Mouse (Mus musculus) hindbrain, embryonic 11.5 days (tissue): ENCODE results near the gene Fam3b. TPM values are rescaled to one million over a fixed set of nuclear protein-coding genes. Genes with fewer than 3 reads are reported as not detected.

Experiments
- ATAC-seq: fragments of 200-750 bp; cut with Nextera tagmentation; 2 replicates; pipeline ENCODE4 v1.8.0; 2017; ENCODE audit warnings: mild to moderate bottlenecking, moderate TSS enrichment, moderate library complexity; ENCODE audit not compliant: low FRiP score
- DNase-seq: peaks from one replicate; pipeline ENCODE4 v3.0.0-alpha.2; 2015; ENCODE audit warnings: low spot score
- H3K27ac ChIP-seq: fragments of 300-500 bp; sonication (generic); 2 replicates; pipeline ENCODE4 v1.5.1; 2014; ENCODE audit warnings: mild to moderate bottlenecking, low read depth, low read length
- H3K27me3 ChIP-seq: fragments of 300-500 bp; sonication (generic); 2 replicates; pipeline ENCODE4 v1.6.1; 2014; ENCODE audit warnings: mild to moderate bottlenecking, low read length, moderate library complexity, mixed read lengths; ENCODE audit not compliant: control insufficient read depth, insufficient read depth
- H3K36me3 ChIP-seq: fragments of 300-500 bp; sonication (generic); 2 replicates; pipeline ENCODE4 v1.6.1; 2014; ENCODE audit warnings: mild to moderate bottlenecking, low read length, moderate library complexity, mixed read lengths; ENCODE audit not compliant: control insufficient read depth, insufficient read depth
- H3K4me1 ChIP-seq: fragments of 300-500 bp; sonication (generic); replicated peaks from 2 replicates; pipeline ENCODE4 v1.6.1; 2014; ENCODE audit warnings: low read length, mixed read lengths; ENCODE audit not compliant: control insufficient read depth, insufficient read depth
- H3K4me2 ChIP-seq: fragments of 300-500 bp; sonication (generic); replicated peaks from 2 replicates; pipeline ENCODE4 v1.6.1; 2014; ENCODE audit warnings: mild to moderate bottlenecking, low read depth, low read length
- H3K4me3 ChIP-seq: fragments of 300-500 bp; sonication (generic); 2 replicates; pipeline ENCODE4 v1.5.1; 2014; ENCODE audit warnings: low read depth, low read length
- H3K9ac ChIP-seq: fragments of 300-500 bp; sonication (generic); 2 replicates; pipeline ENCODE4 v1.6.1; 2014; ENCODE audit warnings: low read depth, low read length
- H3K9me3 ChIP-seq: fragments of 300-500 bp; sonication (generic); 2 replicates; pipeline ENCODE4 v1.6.1; 2016; ENCODE audit warnings: low read length; ENCODE audit not compliant: control insufficient read depth
- WGBS: fragments of 180-500 bp; shearing (Covaris S2); extraction: QIAGEN DNeasy Blood & Tissue Kit; methylation state at CpG from one replicate; pipeline ENCODE4 v1.1.7; 2014; 5-methylcytosine and 5-hydroxymethylcytosine counted together
- polyA plus RNA-seq: library from polyadenylated mRNA; unstranded; fragments of >200 nt; fragmentation: Nextera tagmentation; extraction: Ambion mirVana; gene quantifications from 2 replicates; pipeline ENCODE4 v1.2.1, GENCODE M21; 2014

The Fam3b gene
- polyA plus RNA-seq, 1 experiment from 2014 or later = not detected

DNA sequence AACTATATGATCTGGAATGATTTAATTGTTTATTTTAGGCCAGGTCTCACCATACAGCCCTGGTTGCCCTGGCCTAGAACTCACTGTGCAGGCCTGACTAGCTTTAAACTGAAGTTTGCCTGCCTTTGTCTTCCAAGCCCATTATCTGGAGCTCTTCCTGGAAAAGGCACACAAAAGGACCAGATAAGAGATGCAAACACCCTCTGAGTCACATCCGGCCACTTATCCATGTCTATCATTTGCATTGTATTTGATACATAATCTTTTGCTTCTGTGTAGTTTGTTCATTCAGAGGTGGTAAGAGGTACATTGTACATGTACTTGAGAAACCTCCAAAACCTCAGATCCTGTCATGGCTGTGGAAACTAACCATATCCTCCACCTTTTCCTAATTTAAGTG lies 91.0 kb downstream of the Fam3b start:
- no peak overlapping the region for H3K27ac ChIP-seq
- H3K9me3 ChIP-seq = no peaks in the 10 kb centered on the region
- no peak overlapping the region for H3K9ac ChIP-seq
- no peaks in the 10 kb centered on the region for H3K4me1 ChIP-seq
- DNase-seq (no peak), ATAC-seq (no peak)
- no peak overlapping the region for H3K4me2 ChIP-seq
- WGBS = 81% methylated on average over 1 of the region's 1 CpGs
- H3K36me3 ChIP-seq = no peaks in the 10 kb centered on the region
- no peak overlapping the region for H3K4me3 ChIP-seq
- H3K27me3 ChIP-seq = no peaks in the 10 kb centered on the region

DNA sequence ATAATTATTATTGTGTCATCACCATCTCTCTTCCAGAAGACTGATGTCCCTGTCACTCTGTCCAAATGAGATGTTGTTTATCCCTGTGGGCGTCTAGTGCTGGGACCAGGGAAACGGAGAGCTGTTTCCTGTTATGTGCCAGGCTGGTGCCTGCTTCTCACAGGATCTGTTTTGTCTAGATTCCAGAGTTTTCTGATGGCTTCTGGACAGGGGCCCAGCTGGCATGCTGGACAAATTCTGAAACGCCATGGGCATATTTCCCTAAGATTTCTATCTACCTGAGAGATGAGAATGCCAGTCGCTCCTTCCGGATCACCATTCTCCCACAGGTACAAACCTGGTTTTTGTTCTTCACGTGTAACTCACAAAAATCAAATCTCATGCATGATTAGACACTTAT lies 92.9 kb downstream of the Fam3b start:
- ATAC-seq (no peak), DNase-seq (no peak)
- WGBS = 83% methylated on average over 6 of the region's 6 CpGs
- Histone ChIP-seq H3K4me2 (no peak overlapping the region), H3K27ac (no peak overlapping the region), H3K9ac (no peak overlapping the region), H3K36me3 (no peaks in the 10 kb centered on the region), H3K4me3 (no peak overlapping the region), H3K9me3 (no peaks in the 10 kb centered on the region), H3K4me1 (no peaks in the 10 kb centered on the region), H3K27me3 (no peaks in the 10 kb centered on the region)

Other genes starting within 250 kb of the Fam3b start
- 2.4 and 4.2 TPM in 2 replicates for gene Bace2, start 158.1 kb downstream of the Fam3b start, polyA plus RNA-seq
- gene Mx1, start 51.9 kb downstream of the Fam3b start, polyA plus RNA-seq = not detected in 2 replicates
- gene Tmprss2, start 96.4 kb upstream of the Fam3b start, polyA plus RNA-seq = 0.19 and 0.39 TPM in 2 replicates
- 0.93 and 1.3 TPM in 2 replicates for gene Ripk4, start 249.0 kb upstream of the Fam3b start, polyA plus RNA-seq